Mouse (Mus musculus): Measurements from ENCODE around the gene Card19.

Gene Card19

GRCm38 (mm10) chr13:49225633-49226032 lies 9.8 kb upstream of the Card19 start:
- DNase-seq (ENCODE audit: low spot score in 2 of 2), result no peak

- DNase-seq (ENCODE audit: low spot score in 2 of 2), result no peak
These were observed 9.3 kb upstream of the Card19 start for GRCm38 (mm10) chr13:49225159-49225558.

- DNase-seq (ENCODE audit: low spot score in 2 of 2), result no peak
These were observed 8.9 kb upstream of the Card19 start for GRCm38 (mm10) chr13:49224729-49225128.

DNA sequence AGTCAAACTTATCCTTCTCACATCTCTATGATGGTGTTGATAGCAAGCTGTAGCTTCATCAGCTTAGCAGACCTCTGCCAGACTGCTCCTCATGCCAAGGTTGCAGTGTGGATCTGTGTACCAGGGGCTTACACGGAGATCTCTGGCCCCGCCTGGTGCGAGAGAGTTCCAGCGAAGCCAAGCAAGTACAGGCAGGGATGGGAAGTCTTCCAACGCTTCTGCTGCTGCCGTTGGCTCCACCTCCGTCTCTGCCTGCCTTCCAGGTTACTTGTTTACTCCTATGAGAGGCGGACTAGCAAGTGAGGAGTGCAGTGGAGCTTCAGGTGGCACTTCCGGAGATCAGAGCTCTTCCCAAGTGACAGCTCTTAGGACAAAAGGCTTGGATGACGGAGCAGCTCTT lies 8.5 kb upstream of the Card19 start:
- DNase-seq (ENCODE audit: low spot score in 2 of 2), result no peak

DNA sequence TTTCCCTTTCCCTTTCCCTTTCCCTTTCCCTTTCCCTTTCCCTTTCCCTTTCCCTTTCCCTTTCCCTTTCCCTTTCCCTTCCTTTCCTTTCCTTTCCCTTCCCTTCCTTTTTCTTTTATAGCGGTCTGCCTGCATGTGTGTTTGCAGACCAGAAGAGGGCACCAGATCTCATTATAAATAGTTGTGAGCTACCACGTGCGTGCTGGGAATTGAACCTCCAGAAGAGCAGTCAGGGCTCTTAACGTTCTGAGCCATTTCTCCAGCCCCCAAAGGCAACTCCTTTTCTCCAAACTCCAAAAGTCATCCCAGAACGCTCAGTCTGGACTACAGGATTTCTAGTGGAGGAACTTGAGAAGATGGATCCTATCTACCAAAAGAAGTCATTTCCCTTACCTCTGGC lies 5.1 kb upstream of the Card19 start:
- DNase-seq (ENCODE audit: low spot score in 2 of 2), result no peak

GRCm38 (mm10) chr13:49219367-49219766 lies 3.5 kb upstream of the Card19 start:
- no peak for DNase-seq (ENCODE audit: low spot score in 2 of 2)

DNA sequence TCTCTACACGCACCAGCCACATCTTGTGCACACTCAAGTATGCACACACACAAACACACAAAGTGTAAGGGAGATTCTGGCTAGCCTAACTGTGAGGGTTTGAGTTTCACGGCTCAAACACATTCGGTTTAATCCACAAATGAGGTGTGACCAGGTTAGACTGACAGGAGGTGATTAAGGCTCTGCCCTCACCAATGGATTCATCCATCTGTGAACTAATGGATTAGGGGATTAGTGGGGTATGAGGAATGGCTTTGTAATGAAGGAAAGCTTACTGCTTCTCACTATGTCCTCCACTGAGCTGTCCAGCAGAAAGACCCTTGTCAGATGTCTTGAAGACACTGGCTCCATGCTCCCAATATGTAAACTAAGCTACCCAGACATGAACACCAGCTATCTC lies 2.8 kb upstream of the Card19 start:
- DNase-seq (ENCODE audit: low spot score in 2 of 2), result no peak

DNA sequence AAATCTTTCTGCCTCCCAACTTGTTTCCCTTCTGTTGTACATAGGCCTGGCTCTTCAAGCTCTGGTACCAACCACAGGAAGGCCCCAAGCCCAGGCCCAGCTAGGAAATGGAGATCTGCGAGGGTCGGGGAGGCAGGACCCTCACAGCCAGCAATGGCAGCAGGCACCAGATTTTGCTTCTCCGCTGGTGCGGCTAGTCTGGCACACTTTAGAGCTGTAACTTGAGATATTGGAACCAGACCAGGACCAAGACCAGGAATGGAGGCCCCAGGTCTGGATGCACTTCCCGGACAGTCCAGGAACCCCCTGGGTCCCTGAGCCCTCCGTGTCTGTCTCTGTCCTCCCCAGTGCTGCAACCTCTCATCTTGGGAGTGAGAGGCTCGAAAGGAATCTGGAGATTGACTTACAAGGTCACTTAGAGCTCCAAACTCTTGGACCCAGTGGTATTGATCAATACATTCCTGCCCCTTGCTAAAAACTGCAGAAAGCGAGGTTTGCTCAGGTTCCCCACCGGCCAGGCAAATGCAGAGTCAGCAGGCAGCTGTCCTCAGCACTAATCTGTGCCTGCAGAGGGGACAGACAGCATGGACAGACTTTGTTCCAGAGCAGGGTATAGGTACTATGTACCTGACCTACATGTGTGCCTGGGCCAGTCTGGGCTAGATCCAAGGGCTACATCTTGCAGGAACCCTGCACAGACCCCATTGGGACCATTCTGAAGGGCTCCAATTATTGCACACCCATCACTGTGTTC lies 1.1 kb upstream of the Card19 start:
- no peak for DNase-seq (ENCODE audit: low spot score in 2 of 2)

GRCm38 (mm10) chr13:49216220-49216552 lies 349 bp upstream of the Card19 start:
- no peak for DNase-seq (ENCODE audit: low spot score in 2 of 2)

GRCm38 (mm10) chr13:49215128-49215503 lies 721 bp downstream of the Card19 start:
- no peak for DNase-seq (ENCODE audit: low spot score in 2 of 2)

DNA sequence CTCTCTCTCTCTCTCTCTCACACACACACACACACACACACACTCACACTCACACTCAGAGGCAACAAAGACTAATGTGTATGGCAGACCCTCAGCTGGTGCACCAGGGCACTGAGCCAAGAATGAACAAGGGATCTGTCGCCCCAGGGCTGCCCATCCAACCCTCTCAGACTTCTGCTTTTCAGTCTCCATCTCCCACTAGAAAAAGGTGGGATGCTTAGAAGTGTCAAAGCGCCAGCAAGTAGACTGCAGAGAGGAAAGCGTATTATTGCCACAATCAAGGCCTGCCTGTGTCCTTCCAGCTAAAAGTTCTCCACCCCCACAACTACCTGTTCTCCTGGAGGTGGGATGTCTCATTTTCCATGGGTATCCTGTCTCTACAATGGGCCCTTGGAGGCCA lies 1.4 kb downstream of the Card19 start:
- no peak for DNase-seq (ENCODE audit: low spot score in 2 of 2)

DNA sequence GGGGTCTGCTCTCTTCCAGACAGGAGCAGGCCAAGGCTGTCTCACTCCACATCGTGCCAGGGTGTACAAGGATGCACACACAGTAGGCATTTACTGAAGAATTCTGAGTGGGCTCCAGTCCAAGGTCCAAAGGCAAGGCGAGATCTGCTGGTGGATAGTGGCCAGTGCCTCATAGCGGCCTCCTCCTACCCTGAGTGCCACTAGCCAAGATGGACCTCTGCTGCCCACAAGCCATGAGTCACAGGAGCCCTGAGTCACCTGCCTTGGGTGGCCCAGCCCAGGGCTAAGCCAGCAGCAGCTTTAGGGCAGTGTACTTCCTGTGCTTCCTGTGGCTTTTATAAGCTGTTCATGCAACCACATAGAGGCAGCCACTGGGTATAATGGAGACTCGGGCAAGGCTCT lies 2.3 kb downstream of the Card19 start:
- DNase-seq (ENCODE audit: low spot score in 2 of 2), result peak; percentile 84 to 93

DNA sequence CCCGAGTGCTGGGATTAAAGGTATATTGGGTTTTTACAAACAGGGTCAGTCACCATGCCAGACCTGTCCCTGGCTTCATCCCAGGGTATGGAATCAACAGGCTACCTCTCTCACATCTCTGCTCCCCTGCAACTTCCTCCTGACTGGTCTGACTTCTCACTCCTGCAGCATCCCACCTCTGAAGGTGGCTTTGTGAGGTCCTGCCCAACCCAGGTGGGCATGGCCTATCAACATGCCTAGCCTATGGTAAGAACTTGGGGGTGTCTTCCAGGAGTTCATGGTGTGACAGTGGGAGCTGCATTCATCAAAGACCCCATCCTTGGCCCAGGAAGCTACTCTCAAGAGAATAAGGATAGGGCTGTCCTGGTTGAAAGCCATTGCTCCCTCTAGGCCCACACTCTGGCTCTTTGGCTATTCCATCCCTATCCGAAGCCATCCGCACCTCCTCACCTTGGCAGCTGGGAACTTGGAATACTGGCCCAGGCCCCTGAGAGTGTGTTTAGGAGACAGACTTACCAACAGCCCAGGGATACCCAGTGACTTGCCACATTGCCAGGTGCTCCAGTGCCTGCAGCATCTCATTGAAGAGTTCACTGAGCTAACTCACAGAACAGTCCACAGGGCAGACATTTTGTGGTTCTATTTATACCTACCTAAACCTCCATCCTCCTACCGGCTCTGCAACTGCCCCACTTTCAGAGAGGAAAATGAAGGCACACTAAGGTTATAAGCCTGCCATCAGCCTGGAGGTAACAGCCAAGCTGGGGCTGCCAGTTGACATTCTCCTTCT lies 2.9 kb downstream of the Card19 start:
- no peak for DNase-seq (ENCODE audit: low spot score in 2 of 2)

GRCm38 (mm10) chr13:49209306-49209705 lies 6.5 kb downstream of the Card19 start:
- DNase-seq (ENCODE audit: low spot score in 2 of 2), result no peak

DNA sequence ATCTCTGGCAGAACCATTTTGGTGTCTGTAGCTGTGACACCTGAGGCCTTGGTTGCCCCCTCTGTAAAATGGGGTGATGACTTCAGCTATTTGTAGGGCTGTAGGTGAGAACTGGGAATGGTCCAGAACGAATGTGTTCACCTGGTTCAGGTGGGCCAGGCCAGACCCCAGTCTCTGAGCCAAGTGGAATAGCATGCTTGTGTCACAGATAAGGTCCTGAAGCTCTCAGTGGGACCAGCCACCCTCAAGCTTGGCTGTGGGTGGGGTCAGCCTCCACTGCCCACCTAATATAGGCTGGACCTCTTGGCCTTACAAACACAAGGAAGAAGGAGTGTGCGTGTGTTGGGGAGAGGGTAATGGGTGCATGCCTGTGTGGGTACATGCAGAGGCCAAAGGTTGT lies 9.5 kb downstream of the Card19 start:
- no peak for DNase-seq (ENCODE audit: low spot score in 2 of 2)

GRCm38 (mm10) chr13:49205381-49205998 lies 10.3 kb downstream of the Card19 start:
- peak; percentile 95 to 98 for DNase-seq (ENCODE audit: low spot score in 2 of 2)

DNA sequence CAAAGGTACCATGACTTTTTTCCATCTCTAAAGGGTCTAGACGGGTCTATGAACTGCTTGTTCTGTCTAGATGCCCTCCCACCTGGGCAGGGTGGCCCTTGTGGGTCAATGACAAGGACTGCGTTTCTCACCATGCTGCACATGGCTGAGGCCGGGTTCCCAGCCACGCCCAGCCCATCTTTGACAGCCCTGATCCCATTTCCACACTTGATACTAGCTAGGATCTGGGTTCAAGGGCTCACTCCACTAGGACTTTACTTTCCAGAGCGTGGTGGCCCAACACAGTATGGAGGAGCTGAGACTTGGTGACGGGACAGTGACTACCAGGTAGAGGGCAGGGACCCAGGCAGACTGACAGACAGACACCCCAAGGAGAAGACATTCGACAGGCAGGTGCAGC lies 13.3 kb downstream of the Card19 start:
- no peak for DNase-seq (ENCODE audit: low spot score in 2 of 2)

DNA sequence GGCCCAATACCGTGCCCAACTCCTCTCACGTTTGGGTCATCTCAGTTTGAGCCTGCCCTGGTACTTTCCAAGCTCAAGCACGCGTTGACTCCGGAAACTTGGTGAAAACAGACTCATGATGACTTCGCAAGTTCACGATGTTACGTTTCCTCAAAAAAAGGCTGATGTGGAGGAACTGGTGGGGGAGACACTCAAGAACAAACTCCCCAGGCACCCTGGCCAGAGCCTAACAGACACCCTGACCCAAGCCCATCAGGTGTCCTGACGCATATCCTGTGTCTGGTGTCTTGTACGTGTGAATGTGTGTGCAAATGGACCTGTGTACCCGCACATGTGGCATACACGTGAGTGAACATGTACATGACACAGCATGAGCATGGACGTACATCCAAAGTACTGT lies 15.1 kb downstream of the Card19 start:
- DNase-seq (ENCODE audit: low spot score in 2 of 2), result peak; percentile 66 to 78

DNA sequence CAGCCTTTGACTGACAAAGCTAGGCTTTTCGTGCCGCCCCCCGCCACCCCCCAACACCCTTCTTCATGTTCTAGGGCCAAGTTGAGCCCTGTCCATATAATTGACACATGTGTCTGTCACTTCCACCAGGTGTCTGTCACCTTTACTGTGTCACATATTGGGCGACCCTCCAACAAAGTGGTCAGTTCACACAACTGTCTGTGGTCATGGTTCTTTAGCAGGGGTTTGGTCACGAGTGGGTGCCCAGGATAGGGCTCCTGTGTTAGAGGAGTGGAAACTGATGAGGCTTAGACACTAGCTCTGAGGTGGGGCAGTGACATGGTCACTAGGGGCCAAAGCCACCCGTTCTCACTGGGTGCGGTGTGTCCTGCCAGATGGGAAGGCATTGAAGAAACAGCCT lies 15.9 kb downstream of the Card19 start:
- DNase-seq (ENCODE audit: low spot score in 2 of 2), result peak; percentile 52 to 66

DNA sequence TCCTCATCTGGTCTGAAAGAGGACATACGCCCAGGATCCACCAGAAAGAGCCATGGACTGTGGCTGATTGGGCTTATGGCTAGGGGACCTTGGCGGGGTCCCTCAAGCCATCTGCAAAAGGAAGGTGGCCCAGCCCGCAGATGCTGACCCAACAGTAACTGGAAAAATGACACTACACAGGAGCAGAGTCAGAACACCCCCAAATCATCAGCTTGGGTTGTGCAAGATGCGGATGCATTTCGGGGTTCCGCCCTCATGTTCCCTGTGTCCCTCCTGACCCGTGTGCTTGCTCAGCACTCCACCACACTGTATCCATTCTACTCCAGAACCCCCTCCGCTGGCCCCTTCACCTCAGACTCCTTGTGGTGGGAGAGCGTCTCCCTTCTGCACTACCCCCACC lies 17.1 kb downstream of the Card19 start:
- DNase-seq (ENCODE audit: low spot score in 2 of 2), result no peak

- DNase-seq (ENCODE audit: low spot score in 2 of 2), result peak; percentile 34 to 45
These were observed 19.1 kb downstream of the Card19 start for GRCm38 (mm10) chr13:49196766-49197165.

DNA sequence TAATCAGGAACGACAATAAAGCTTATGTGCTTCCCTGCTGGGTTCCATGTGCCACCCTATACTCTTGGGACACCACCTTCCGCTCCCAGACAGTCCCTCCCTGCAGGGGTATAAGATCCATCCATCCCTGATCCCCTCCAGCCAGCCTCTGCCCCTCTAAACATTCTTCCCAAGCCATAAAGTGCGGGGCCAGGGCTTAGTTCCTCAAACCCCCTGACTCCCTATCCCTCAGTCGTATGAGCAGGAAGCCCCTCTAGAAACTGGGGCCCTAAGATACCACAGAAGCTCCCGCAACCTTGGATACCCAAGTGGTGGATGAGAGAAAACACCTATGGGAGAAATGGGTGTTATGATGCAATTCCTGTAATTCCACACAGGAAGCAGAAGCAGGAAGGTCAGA lies 19.6 kb downstream of the Card19 start:
- DNase-seq (ENCODE audit: low spot score in 2 of 2), result no peak

- no peak for DNase-seq (ENCODE audit: low spot score in 2 of 2)
These were observed 20.2 kb downstream of the Card19 start for GRCm38 (mm10) chr13:49195651-49196050.
